Mouse (Mus musculus) brown adipose tissue, adult 24 weeks (tissue): ENCODE measurements around the gene Pln. TPM values are rescaled to one million over a fixed set of nuclear protein-coding genes. Genes with fewer than 3 reads are reported as not detected.

Source experiments
- H3K27ac ChIP-seq: fragments of 200-500 bp; replicated peaks from 2 replicates; pipeline ENCODE4 v1.5.1; 2012; ENCODE audit warnings: low read depth, mild to moderate bottlenecking, low read length
- H3K4me1 ChIP-seq: fragments of 200-500 bp; 2 replicates; pipeline ENCODE4 v1.6.1; 2012; ENCODE audit warnings: low read length, mixed read lengths; ENCODE audit not compliant: control insufficient read depth, insufficient read depth, insufficient read length
- H3K4me3 ChIP-seq: fragments of 200-500 bp; 2 replicates; pipeline ENCODE4 v1.5.1; 2012; ENCODE audit warnings: low read depth, mild to moderate bottlenecking, low read length, moderate library complexity; ENCODE audit not compliant: insufficient read depth
- polyA plus RNA-seq: library from polyadenylated mRNA; stranded (reverse); fragments of >200 nt; gene quantifications from 2 replicates; pipeline ENCODE4 v1.2.4, GENCODE M21; 2012; ENCODE audit not compliant: missing spikeins, insufficient read depth, insufficient read length

The Pln gene
- polyA plus RNA-seq, 1 experiment, result 0.75 TPM

DNA sequence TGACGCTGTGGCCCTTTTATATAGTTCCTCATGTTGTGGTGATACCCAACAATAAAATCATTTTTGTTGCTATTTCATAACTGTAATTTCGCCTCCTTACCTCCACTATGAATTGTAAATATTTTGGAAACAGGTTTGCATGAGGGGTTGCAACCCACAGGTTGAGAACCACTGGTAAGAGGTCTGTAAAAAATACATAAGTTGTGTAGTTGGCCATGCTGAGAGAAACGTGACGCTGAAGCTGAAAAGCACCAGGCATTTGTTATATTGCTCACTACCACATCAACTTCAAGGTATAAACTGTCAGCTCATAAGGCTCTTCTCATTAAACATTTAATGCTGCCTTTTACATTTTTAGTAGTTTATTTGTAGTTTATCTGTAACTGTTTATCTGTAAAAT lies 8.0 kb downstream of the Pln start:
- no peak overlapping the region for H3K4me3 ChIP-seq
- no peak overlapping the region for H3K27ac ChIP-seq
- H3K4me1 ChIP-seq, result peaks cover 7% of the 10 kb centered on the region

DNA sequence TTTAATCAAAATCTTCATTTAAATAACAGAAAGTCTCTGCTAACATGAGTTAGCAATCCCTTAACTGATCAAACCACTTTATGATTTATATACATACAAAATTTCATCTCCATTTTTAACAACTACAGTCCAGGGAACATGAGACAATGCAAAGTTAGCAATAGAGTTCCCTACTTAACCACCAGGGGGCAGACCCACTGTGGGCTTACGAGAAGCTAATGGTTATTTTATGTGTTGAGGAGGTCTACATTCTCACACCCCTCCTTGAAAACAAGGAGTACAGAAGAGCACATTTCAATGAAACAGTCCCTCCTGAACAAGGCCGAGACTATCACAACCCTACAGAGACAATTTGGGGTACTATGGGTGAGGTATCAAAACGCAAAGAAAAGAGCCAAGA lies 9.0 kb downstream of the Pln start:
- Histone ChIP-seq H3K4me1 (peaks cover 7% of the 10 kb centered on the region), H3K4me3 (no peak overlapping the region), H3K27ac (no peak overlapping the region)

DNA sequence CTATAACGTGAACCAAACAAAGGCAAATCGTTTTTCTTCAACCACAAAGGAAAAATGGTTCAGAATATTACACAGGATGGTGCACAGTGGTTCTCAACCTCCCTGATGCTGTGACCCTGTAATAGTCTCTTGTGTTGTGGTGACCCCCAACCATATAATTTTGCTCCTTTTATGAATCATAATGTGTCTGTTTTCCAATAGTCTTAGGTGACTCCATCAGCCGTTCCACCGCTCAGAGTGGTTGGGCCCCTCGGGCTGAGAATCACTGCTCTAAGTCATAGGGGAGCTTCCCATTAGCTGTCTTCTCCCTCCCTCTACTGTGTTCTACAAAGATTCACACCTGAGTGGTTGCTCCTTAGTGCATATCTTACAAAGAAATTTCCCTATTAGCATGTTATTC lies 9.4 kb downstream of the Pln start:
- H3K27ac ChIP-seq, result no peak overlapping the region
- H3K4me1 ChIP-seq, result peaks cover 7% of the 10 kb centered on the region
- no peak overlapping the region for H3K4me3 ChIP-seq

DNA sequence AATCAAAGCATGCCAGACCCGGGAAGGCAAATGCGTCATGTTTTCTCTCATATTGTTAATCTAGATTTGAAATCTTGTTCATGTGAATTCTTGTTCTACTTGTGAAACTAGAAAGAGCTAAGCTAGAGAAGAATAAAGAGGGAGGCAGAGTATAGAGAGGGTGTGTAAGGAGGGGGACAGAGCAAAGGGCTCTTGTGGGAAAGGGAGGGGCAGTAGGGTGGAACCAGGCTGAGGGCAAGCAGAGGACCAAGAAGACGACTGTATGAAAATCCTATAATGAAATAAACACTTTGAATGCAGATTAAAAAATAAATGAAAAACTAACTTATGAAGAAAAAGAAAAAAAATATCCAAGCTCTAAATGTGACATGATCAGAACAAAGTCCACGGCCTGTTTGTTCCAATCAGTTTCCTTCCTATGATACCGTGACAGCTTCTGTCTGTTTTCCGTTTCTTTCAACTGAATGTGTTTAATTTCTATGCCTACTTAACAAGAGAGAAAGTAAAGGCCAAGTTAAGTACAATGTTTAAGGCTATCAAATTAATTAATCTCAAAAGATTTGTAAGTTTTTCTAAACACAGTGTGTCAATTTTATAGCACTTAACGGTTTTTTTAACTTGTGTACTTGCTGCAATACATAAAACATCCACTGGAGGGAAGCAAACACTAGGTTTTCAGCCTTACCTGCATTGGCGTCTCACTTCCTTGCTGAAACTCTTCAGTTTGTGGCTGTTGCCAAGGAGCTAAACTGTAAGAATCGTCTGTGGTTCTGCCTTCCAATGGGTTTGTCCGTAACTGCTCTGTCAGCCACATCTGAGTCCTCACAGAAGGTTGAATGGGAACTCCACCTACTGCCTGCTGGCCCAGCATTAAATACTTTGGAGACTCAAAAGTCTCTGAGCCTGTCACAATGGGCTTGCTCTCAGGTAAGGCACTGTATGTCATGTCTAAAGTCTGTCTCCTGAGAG lies 10.6 kb downstream of the Pln start:
- Histone ChIP-seq H3K4me3 (no peak overlapping the region), H3K4me1 (peaks cover 7% of the 10 kb centered on the region), H3K27ac (peak overlapping the region; percentile 10; the same call in 1 of the 2 replicates)

DNA sequence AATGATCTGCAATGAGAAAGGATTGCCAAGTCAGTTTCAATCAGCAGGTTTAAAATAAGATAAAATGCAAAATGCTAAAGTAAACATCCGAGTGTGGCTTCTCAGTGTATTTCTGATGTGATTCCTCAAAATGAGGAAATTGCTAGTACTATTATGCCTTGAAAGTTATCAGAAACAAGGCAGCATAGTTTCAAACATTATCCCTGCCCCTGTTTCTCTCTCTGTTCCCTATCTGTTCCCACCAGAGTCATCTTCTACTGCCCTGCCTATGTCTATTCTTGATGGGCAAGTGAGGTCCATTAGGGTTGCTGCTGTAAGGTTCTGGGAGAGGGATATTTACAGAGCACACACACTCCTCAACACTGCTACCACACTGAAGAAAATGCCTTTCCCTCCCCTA lies 11.8 kb downstream of the Pln start:
- Histone ChIP-seq H3K27ac (peak overlapping the region; percentile 39; the same call in 1 of the 2 replicates), H3K4me3 (no peak overlapping the region), H3K4me1 (peaks cover 7% of the 10 kb centered on the region)

DNA sequence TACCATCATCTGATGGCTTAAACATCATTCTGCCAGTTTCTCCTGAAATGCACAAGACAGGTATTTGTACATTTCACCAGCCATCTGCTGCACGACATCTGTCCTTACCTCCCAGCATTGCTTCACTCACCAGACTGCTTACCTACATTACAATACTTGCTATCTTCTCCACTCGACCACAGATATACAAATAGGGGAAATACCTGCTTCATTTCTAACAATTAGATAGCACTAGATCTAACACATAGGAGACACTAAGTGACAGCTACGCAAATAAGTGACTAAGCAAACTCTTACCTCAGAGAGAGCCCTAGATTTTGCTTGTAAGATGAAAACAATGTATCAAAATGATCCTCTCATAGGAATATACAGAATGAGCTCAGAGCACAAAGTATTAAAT lies 16.2 kb downstream of the Pln start:
- Histone ChIP-seq H3K27ac (no peak overlapping the region), H3K4me3 (no peak overlapping the region), H3K4me1 (peaks cover 9% of the 10 kb centered on the region; the same call in 1 of the 2 replicates)

DNA sequence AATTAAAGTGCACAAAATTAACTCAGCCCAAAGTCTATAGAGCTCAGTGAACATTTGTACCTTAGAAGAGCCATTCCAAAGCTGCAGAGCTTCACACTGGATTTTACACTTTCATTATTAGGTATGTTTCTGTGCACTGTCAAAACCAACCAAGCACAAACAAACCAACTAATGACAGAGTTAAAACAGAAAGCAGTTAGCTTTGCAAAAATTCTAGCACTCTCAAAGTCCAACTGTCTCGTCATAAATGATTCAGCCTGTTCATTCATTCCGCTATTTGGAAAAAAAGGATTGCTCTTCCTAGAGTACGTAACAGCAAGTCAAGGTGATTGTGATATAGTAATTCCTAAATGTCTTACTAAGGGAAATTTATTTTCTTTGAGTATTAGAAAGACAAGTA lies 21.5 kb downstream of the Pln start:
- Histone ChIP-seq H3K27ac (no peak overlapping the region), H3K4me1 (peaks cover 7% of the 10 kb centered on the region), H3K4me3 (no peak overlapping the region)

DNA sequence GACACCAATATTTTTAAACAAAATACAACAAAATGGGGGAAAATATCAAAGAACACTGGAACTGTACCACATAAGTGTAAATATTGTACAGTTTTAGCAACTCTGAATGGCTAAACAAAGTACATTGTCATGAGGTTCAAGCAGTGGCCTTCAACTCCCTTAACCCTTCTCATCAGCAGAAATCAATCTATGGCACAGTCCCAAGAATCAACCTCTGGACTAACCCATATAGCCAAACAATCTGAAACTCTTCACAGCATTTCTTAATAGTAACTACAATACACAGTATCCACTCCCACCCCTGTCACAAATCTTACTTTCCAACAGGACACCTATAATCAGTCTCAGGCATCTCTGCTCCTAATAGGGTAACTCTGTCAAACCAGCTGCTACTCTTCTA lies 26.8 kb downstream of the Pln start:
- no peak overlapping the region for H3K27ac ChIP-seq
- H3K4me1 ChIP-seq, result peaks cover 8% of the 10 kb centered on the region
- no peak overlapping the region for H3K4me3 ChIP-seq

DNA sequence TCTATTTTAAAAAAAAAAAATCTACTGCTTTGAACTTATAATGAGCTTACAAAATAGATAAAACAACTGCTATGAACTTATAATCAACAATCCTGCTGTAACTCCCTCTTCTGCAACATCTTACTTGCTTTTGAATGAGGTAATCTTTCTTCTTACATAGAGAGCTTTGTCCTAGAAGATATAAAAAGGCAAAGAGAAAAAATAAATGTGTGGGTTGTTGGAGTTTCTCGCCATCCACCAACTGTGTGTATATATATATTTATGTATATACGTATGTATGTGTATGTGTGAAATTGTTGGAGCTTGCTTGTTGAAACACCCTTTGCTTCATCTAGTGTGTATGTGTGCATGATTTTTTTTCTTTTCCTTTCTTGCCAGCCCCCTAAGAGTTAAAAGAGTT lies 29.8 kb downstream of the Pln start:
- H3K27ac ChIP-seq, result no peak overlapping the region
- no peak overlapping the region for H3K4me3 ChIP-seq
- H3K4me1 ChIP-seq, result peaks cover 3% of the 10 kb centered on the region

DNA sequence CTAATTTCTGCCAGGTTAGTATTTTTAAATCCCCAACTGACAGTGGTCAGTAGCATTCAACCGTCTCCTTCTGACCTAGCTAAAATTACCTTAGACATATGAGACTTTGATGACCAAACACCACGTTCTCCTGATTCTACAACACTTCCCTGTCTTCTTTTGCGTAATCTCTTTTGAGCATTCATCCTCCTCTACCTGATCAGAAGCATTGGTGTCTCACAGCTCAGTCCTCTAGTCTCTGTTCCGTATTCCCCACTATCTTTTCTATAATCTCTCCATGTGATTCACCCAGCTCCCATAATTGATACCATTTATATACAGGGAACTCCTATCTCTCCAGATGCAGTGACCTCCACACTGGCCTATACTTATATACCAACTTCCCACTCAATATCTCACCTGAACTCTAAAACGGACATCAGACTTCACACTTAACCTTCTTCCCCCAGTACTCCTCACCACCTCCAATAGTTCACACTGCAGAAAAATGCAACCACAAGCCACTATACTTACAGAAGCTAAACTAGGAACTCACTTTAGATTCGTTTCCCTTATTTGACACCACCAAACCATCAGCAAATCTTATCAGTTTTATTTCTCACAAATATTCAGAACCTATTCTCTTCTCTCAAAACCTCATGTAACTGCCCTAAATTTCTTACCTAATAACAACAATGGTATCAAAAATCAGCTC lies 36.6 kb downstream of the Pln start:
- H3K27ac ChIP-seq, result no peak overlapping the region
- H3K4me3 ChIP-seq, result no peak overlapping the region
- peaks cover 8% of the 10 kb centered on the region for H3K4me1 ChIP-seq

DNA sequence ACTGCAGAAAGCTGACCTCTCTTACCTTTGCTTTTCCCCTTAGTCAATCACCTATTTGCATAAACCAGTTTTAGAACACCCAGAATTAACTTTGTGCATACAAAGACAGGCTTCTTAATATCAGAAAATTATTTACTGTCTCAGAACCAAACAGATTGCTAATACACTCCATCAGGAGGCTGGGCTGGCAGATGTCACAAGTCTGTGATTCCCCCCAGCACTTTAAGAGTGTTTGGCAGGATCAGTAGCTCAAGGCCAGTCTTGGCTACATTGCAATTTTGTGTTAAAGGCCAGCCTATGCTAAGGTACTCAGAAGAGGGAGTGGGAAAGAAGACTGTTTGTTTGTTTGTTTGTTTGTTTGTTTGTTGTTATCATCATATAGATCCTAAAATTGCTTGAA lies 39.6 kb downstream of the Pln start:
- Histone ChIP-seq H3K4me3 (peak overlapping the region; percentile 50), H3K27ac (peak overlapping the region; percentile 44; the same call in 1 of the 2 replicates), H3K4me1 (peaks cover 8% of the 10 kb centered on the region)

DNA sequence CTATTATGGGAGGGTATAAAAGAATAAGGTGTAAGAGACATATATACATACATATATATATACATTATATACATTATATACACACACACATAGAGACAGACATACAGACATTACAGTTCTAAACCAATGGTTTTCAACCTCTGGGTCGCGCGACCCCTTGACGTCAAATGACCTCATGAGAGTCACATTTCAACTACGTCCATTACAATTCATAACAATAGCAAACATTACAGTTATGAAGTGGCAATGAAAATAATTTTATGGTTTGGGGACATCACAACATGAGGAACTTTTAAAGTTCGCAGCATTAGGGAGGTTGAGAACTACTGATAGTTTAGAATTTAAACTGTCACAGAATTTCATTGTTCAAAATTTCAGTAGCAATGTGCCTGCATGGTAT lies 40.8 kb downstream of the Pln start:
- H3K4me3 ChIP-seq, result peak overlapping the region; percentile 97
- peak overlapping the region; percentile 92 for H3K27ac ChIP-seq

DNA sequence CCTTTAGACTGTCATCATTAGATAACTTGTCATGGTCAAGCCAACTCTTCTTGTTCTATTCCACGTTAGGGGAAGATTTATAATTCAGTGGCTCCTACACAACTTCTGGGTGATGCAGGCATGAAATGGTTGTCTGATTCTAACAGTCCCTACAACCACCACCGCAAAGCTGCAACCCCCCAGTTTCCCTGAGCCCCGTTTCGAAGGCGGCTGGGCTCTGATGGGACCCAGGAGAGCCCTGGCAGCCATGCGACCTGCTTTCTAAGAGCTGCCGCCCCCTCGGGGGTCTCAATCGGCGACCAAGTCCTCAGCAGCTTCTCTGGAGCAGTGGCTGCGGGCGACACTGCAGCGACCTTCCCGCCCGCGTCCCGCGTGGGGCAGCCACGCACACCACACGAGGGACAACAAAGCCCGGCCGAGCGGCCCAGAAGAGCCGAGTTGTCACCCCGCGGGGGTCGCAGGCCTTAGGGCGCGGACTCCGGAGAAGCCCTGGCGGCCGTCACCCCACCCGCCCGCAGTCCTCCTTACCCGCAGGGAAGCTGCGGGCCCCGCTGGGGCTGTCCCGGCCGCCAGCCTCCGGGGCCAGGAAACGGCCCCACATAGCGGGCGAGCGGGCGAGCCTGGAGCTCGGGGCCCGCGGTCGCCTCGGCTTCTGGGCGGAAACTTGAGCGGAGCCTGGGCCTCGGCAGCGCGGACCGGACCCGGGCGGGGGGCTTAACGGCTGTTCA lies 41.7 kb downstream of the Pln start:
- Histone ChIP-seq H3K27ac (peak overlapping the region; percentile 92), H3K4me1 (peaks cover 8% of the 10 kb centered on the region)

More for the DNA sequence above, 40.8 kb downstream of the Pln start:
- peaks cover 8% of the 10 kb centered on the region for H3K4me1 ChIP-seq

DNA sequence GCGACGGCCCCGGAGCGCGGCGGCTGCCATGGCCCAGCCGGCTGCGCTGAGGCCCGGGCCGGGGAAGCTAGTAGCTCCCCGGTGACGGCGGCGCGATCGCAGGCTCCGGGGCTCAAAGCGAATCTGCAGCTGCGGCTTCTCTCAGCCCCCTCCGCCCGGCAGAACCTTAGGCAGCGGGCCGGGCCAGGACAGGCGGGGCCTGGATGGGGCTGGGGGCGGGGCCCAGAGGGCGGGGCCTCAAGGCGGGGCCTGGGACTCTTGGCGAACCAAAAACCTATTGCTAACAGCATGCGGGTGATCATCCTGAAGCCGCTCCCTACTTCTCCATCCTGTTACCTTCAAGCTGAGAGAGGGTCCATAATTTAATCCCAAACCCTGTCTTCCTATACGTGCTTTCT lies 42.2 kb downstream of the Pln start, which contains the start of gene Cep85l:
Gene Cep85l (minus strand): TSS at position 239 of the 398 bp plus-strand sequence.
- Histone ChIP-seq H3K4me3 (peak within 1 kb of the TSS; percentile 97), H3K4me1 (peaks cover 5% of the 10 kb centered on the region), H3K27ac (peak within 1 kb of the TSS; percentile 92)

More for the DNA sequence above, 41.7 kb downstream of the Pln start:
- H3K4me3 ChIP-seq, result peak overlapping the region; percentile 97
